Mouse (Mus musculus): ENCODE measurements at regions not wholly inside any gene's neighbourhood (a gene's known extent, or its start where the extent isn't known, plus 50 kb on each side); places are given as distances from the start of the nearest gene placed in this dataset.
"Not testable (repeated sequence)": the region's sequence is repeated elsewhere in the genome, so short reads cannot be mapped to it uniquely, and the experiment has no call there.

DNA sequence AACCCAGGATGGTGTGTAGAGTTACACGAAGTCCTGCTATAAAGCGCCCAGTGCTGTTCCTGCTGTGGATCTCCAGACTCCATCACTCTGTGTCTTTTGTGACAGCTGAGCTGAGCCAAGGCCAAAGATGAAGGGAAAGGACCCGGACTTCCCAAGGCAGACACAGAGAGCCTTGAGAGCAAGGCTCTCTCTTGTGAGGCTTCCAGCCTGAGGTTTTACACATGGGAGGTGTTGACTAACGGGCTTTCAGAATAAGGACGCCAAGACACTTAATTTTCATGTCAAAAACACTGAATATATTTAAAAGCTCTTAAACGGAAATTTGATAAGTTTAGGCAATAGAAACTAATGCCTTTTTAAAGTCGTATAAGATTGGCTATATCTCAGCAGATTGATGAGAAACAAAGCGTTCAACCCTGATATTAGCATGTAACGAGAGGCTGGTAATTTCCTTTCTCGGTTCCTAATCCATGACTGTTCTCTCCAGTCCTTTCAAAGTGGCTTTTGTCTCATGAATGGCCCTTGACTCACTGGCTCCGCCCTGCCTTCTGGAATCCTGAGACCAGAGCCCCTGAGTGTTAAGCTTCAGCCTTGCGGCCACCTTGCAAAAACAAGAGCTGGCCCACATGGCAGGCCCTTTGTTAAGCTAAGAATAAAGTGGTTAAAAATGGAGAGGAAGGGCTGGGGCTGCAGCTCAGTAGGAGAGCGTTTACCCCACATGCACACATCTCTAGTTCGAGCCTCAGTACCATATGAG is 145.8 kb downstream of the Nkx6-1 start:
- peak; percentile 33 for DNase-seq (ENCODE audit: extremely low spot score, low spot score)

DNA sequence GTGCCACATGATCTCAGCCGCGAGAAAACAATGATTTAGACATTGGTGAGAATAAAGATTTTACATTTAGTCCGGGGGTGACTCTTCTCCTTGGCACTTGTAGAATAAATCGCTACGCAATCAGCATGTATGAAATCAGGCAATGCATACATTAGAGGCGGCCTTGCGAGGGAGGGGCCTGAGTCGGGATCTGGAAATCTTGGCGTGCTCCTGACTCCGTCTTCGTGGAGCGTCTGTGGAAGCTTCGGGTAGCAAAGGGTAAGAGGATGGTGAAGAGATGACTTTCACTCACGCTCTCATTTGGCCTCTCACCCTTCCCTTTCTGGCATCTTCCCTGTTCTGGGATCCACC is 167.1 kb downstream of the Nkx6-1 start:
- no peak for DNase-seq (ENCODE audit: extremely low spot score, low spot score)

DNA sequence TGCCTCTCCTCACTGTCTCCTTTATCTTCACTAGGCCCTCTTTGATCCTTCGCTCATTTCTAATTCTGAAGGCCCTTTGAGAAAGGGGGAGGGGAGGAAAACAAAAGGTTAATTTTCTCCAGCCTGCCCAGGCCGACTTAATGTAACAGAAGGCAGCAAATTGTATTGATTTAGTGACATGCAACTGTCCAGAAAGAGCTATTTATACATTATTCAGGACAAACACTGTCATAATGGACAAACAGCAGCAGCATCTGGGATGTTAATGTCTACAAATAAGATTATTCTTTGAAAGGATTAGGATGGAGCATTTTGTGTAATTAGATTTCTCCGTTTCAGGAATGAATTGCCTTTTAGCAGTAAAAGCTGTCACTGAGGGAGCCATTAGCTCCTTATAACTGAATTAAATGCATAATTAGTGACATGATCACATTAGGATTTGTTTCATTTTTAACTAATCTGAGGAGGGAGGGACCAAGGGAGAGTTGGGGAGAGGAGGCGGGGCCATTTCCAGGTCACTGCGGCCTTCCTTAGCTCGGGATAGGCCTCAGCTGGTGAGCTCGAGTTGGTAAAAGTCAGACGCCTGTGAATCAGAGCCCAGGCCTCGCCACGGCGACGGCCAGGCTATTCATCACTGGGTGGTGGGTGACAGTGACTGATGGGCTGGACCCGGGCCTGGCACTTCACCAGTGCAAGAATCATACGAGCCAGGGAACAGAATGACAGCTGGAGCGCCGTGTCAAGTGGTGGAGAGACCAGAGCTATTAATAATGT is 167.7 kb downstream of the Nkx6-1 start:
- DNase-seq (ENCODE audit: extremely low spot score, low spot score) = peak; percentile 33

DNA sequence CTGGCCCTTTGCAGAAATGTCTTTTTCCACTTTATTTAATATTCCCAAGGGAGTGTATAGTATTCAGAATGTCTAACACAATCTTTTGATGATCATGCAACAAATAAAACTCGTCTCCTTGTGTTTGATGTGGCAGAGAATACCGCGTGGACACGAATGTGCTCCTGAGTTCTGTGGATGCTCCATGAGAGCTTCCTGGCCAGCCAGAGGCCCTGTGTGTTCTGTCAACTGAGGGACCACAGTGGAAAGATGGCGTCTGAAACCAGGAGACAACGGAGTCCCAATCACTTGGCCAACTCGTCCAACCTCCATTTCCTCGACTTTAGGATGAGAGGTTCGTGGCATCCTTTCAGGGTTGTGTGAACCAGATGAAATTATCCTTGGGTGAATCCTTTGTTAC is 168.6 kb downstream of the Nkx6-1 start:
- DNase-seq (ENCODE audit: extremely low spot score, low spot score) = no peak

DNA sequence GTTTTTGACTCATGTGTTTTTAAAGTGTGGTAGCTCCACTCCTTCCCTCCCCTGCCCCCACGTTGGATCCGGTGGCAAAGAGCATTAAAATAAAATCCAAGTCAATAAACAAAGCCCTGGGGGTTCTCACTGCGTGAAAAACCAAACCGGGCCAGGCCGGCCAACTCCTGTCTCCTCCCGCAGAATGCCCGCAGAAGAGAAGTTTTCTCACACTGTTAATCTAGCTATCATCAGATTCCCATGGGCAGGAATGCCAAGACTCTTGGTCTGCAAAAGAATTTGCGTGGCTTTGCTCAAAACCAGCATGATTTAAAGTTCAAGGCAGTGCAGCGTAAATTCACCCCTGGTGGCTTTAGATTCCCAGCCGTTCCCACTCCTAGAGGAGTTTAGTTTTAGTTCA is 219.0 kb downstream of the Nkx6-1 start:
- no peak for DNase-seq (ENCODE audit: extremely low spot score, low spot score)

DNA sequence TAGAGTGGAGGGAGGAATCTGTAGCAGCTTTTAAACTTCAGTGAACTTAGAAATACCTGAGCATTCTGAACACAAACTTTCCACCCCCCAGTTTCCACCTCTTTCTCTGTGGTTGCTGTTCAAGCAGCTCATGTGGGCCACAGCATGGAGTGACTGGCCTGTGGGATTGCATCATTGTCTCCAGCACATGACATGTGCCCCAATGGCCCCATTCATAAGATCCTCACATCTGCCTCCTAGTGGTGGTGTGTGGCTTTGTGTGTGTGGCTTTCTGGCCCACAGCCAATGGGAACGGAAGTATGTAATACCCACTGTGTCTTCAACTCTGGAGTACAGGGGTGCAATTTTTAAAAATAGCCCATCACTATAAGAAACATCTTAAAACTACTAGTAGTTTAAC is 223.0 kb downstream of the Nkx6-1 start:
- no peak for DNase-seq (ENCODE audit: extremely low spot score, low spot score)

DNA sequence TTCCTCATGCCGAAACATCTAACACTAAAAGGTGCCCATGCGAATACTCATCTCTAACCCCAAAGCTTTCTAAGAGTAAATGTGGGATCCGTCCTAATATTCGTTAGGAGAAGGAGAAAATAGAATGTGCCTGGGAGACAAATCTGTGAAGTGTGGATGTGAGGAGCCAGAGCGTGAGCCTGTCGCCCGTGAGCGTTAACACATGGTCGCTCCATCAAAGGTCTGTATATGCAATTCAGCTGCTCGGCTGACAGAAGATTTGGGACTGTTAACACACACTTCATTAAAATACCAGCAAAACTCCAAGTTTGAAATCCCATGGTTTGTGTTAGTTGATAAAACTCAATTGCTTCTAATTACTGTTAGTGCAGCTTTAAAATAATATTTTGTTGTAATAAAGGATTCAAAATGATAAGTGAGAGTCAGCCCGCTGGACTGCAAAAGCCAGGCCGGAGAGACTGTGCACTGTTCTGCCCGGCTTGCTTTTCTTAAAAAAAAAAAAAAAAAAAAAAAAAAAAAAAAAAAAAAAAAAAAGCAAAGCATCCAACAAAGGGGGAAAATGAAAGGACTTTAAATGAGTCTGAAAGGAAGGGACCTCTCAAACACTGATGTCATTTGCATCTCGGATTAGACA is 227.0 kb downstream of the Nkx6-1 start:
- no peak for DNase-seq (ENCODE audit: extremely low spot score, low spot score)

DNA sequence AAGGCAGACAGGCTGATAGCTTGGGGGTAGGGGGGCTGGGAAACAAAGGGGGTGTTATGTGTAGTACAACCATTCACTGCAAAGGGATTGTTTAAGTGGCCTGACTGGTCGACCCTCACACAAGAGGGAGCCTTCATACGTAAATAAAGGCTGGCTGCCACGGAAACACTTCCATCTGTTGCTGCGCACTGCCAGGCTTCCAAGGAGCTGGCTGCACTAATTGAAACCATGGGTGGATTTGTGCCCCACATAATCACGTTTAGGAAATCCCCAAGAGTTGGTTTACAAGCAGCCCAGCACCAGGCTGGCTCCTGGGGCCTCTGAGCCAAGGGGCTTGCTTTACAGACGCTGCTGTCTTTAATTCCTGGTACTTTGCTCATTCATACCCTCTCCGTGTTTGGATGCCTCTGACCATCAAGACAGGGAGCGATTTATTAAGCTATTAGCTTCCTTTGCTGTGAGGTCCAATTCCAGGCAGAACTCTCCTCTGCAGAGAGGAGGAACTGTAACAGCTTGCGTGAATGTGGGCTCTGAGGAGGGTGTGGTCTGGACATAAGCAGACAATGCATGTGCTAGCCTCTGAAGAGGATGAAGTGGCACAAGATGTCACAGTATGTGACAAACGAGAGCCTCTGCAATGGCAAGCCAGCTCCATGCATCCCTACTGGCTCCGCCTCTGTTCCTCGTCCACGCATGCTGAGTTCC is 238.6 kb downstream of the Nkx6-1 start:
- peak; percentile 67 for DNase-seq (ENCODE audit: extremely low spot score, low spot score)

DNA sequence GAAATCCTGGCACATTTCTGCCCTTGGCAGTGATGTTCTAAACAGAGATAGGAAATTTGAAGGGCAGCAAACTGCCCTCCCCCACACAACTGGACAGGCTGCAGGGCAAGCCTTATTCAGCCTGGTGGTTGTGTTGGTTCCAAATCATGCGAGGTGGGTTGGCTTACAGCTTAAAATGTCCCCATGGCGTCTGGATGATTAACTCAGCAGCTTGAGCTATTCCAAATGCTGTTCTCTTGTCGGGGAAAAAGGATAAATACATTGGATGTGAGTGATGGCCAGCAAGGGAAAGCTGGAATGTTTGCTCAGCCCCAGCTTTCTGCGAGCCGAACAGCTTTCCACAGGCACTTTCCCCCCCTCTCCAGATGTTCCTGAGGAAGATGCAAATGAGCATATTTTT is 280.5 kb downstream of the Nkx6-1 start:
- DNase-seq (ENCODE audit: extremely low spot score, low spot score) = no peak

DNA sequence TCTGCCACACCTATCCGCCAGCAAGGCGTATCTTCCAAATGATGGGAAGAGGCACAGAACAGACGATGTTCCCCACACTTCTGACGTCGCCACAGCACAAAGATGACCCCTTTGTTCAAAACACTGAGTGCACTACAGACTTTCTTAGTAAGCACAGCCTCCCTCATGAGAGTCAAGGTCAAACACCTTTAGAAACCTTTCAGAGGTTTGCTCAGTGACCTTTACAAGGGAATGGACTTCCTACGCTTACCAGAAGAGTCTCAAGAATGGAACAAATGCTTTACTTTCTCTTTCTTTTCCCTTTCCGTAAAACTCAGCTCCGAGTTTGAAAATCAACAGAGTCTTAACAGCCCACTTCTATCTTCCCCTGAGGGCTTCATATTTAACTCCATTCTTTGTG is 283.4 kb downstream of the Nkx6-1 start:
- no peak for DNase-seq (ENCODE audit: extremely low spot score, low spot score)

DNA sequence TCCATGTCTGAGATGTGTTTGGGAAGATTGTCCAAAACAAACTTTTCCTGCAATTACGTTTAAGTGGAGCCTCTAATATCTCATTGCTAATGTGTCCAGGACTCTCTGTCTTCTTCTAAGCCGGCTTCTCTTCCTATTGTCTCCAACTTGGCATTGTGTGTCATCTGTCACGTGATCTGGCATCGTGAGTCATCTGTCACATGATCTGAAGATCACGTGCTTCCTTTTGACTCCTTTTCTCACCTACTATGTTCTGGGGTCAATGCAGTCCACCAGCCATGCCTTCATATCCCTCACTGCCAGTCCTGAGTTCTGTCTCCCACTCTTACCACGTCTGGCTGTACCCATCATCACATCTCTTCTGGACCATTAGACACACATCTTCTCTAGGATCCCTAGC is 288.1 kb downstream of the Nkx6-1 start:
- no peak for DNase-seq (ENCODE audit: extremely low spot score, low spot score)

DNA sequence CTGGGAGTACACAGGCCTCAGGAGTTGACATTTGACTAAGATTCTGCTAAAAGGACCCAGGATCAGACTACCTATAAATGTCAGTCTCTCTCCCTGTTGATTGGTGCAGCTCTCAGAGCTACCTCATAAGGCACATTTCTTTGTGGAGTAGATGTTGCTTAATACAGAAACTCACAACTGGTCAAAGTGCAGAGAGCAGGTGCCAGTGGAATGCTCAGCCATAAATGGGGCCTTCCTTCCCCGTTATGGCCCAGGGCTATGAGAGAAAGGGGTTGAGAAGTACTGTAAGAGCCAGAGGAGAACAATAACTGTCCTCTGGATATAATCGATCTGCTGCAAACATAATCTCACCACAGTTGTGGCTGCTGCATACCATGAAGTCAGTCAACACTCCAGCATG is 290.7 kb downstream of the Nkx6-1 start:
- no peak for DNase-seq (ENCODE audit: extremely low spot score, low spot score)

DNA sequence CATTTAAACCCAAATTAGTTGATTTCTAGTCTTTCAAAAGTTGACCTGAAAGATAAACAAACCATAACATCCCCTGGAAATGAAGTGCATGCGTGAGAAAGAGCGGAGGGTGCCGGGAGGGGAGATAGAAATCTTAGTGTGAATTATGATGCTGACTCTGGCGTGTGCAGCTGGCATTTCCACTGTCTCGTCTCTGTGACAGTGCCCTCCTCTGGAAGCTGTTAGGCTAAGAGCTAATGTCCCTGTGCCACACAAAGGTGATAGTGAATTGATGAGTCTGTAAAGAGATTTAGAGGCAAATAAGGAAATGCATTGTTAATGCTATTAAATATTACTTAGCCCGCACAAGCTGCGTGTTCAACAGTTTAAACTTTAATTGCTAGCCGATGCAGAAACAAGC is 292.6 kb downstream of the Nkx6-1 start:
- no peak for DNase-seq (ENCODE audit: extremely low spot score, low spot score)

DNA sequence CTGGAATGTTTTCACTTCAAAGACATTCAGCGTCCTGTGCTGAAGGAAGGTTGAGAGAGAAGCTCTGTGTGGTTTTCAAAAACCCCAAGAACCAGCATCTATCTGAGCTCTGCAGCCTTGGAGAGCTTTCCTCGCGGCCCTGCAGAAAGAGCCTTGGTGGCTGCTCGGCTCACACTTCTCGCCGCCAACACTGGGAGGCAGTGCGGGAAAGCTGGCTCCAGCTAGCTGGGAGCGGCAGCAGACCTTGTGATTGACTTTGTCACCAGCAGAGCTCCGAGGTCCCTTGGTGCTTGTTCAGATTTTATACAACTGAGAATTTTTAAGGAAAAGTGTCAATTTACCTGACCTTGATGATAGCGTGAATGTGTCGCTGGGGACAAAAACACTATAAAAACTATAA is 299.4 kb downstream of the Nkx6-1 start:
- DNase-seq (ENCODE audit: extremely low spot score, low spot score) = peak; percentile 66

DNA sequence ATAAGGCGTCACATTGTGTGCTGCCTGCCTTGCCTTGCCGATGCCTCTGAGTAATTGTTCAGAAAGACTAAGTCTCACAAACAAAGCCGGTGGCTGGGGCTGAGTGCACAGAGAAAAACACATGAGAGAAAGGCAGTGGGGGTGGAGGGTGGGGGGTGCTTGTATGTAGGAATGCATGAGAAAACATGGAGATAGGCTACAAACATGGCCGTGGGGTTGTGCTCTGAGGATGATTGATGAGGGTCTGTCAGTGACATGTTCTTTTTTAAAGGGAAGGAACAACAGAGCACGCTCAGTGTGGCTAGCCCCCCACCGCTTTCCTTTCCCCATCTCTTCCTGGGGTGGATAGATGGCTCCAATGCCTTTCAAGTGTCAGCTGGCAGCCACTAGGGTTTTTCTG is 304.8 kb downstream of the Nkx6-1 start:
- DNase-seq (ENCODE audit: extremely low spot score, low spot score) = peak; percentile 36

DNA sequence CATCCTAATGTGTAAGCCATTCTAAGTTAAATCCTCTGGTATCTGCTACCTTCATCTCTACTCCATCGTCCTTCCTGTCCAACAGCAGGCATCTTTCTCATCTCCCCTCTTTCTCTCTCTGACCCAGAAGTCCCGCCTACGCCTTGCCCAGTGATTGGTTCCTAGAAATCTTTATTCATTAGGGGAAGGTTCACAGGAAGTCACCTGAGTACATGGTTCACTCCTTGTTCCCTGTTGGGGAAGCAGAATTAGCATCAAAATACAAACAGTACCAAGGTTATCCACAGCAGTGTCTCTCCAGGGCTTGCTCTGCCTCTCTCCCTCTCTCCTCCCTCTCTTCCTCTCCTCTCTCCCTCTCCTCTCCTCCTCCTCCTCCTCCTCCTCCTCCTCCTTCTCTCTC is 319.4 kb downstream of the Nkx6-1 start:
- no peak for DNase-seq (ENCODE audit: extremely low spot score, low spot score)

DNA sequence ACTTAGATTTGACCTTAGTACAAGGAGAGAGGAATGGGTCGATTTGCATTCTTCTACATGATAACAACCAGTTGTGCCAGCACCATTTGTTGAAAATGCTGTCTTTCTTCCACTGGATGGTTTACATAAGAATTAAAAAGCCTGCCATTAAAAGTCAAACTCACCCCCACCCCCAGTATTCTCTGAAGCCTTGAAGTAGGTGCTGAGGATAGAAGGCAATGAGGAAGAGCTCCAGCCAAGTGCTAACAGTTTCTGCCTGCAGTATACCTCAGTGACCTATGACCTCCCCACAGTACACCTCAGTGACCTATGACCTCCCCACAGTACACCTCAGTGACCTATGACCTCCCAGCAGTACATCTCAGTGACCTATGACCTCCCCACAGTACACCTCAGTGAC is 328.4 kb downstream of the Nkx6-1 start:
- DNase-seq (ENCODE audit: extremely low spot score, low spot score) = not testable (repeated sequence)

DNA sequence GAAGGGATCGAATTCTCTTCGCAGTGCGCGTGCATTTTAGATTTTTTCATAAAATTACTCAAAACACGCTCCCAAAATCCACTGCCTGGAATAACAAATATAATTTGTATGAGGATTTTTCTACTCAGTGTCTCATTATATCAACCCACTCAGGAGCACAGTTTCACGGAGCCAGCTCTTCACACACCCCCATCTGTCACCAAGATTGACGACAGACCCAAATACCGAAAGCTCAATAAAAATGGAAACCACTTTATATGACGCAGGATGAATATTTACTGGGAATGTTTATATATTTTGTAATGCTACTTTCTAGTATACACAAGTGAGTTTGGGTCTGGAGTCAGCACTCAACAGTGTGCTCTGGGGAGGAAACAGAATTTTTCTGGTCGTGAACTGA is 333.0 kb downstream of the Nkx6-1 start:
- DNase-seq (ENCODE audit: extremely low spot score, low spot score) = no peak

DNA sequence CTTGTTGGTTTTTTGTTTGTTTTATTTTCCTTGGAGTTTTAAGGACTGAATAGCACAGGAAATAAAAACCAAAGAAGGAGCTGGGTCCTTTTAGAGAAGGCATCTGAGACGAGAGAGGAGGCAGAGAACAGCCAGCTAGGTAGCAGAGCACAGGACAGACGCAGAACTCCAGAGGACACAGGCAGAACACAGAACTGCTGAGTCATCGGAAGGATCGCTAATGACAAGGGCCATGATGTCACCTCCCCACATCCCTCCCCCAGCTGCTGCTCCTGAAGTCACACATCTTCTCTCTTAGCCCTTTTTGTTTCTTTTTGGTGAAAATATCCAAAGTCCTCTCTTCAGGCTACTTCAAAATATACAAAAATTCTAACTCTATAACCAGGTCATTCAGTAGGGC is 338.7 kb downstream of the Nkx6-1 start:
- DNase-seq (ENCODE audit: extremely low spot score, low spot score) = no peak

DNA sequence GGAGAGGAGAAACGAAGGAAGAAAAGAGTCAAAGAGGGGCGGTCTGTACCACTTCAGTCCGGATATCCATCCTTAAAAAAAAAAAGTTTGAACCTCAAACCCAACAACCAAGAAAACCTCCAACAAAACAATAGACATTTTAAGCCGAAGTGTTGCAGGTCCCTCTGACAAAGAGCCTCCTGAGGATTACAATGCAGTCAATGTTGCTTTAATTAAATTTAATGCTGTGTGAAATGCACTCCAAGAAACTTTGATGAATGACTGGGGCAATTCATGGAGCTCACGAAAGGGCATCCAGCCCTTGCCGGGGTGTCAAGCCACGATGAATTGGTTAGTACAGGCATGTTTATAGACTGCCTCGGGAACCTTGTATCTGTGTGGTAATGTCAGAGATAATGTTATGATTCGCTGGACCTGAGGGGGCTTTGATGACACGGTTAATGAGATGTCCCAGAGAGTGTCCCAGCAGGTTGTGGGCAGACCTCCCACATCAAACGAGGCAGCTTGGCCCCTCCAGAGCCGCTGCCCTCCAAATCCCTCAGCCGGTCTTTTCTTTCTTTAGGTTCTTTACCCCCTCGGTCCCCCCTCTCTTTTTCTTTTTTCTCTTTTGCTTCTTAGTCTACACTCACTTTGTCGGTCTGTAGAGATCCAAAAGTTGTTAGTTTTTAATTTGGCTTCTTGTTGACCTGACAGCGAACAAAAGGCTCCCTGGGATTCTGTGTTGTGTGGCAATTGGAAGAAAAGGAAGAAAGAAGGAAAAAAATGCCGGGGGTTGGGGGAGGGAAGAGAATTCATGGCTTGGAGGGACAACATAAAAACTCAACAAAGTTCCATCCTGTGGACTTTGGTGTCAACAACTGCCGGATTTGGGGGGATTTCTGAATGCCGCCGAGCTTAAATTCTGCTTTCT is 341.5 kb downstream of the Nkx6-1 start:
- DNase-seq (ENCODE audit: extremely low spot score, low spot score) = peak; percentile 48

DNA sequence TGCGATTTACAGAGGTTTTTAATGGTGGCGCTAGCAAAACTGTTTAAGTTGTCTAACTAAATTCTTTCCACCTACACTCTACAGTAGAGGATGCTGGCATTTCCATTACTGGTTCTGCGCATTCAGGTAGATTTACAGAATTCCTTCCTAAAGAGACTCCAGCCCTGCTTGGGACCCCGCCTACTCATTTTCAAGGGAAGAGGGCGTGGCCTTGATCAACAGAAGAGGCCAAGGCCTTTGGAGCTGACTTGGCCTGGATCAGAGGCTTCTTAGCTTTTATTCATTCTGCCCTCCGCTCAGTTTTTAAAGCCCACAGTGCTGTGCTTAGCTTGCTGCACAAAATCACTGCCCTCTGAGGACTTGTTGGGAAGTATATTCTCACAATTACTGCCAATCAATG is 364.8 kb downstream of the Nkx6-1 start:
- no peak for DNase-seq (ENCODE audit: extremely low spot score, low spot score)

Data from neural tube, embryonic 10.5 days (tissue).